Mouse (Mus musculus) hindbrain, embryonic 14.5 days (tissue): ENCODE data around the gene Gm15293. TPM values are rescaled to one million over a fixed set of nuclear protein-coding genes. Genes with fewer than 3 reads are reported as not detected.
"Not testable (repeated sequence)": the region's sequence is repeated elsewhere in the genome, so short reads cannot be mapped to it uniquely, and the experiment has no call there.

Experiments used
- ATAC-seq: fragments of 200-750 bp; cut with Nextera tagmentation; 2 replicates; pipeline ENCODE4 v1.8.0; 2017; ENCODE audit warnings: moderate number of reproducible peaks, mild to moderate bottlenecking, moderate TSS enrichment, moderate library complexity; ENCODE audit not compliant: low FRiP score
- DNase-seq: peaks from one replicate; pipeline ENCODE4 v3.0.0-alpha.2; 2015; ENCODE audit warnings: low spot score
- H3K27ac ChIP-seq: fragments of 300-500 bp; sonication (generic); 2 replicates; pipeline ENCODE4 v1.5.1; 2014; ENCODE audit warnings: mild to moderate bottlenecking, moderate library complexity
- H3K27me3 ChIP-seq: fragments of 300-500 bp; sonication (generic); 2 replicates; pipeline ENCODE4 v1.6.1; 2014; ENCODE audit warnings: mild to moderate bottlenecking, low read length, mixed read lengths; ENCODE audit not compliant: control insufficient read depth, insufficient read depth
- H3K36me3 ChIP-seq: fragments of 300-500 bp; sonication (generic); replicated peaks from 2 replicates; pipeline ENCODE4 v1.6.1; 2014; ENCODE audit not compliant: control insufficient read depth, insufficient read depth
- H3K4me1 ChIP-seq: fragments of 300-500 bp; sonication (generic); replicated peaks from 2 replicates; pipeline ENCODE4 v1.6.1; 2014; ENCODE audit warnings: antibody characterized with exemption, low read length, mixed read lengths; ENCODE audit not compliant: control insufficient read depth, insufficient read depth
- H3K4me2 ChIP-seq: fragments of 300-500 bp; sonication (generic); replicated peaks from 2 replicates; pipeline ENCODE4 v1.6.1; 2014; ENCODE audit warnings: mild to moderate bottlenecking, moderate library complexity
- H3K4me3 ChIP-seq: fragments of 300-500 bp; sonication (generic); replicated peaks from 2 replicates; pipeline ENCODE4 v1.5.1; 2014; ENCODE audit warnings: mild to moderate bottlenecking, low read length
- H3K9ac ChIP-seq: fragments of 300-500 bp; sonication (generic); 2 replicates; pipeline ENCODE4 v1.6.1; 2014
- H3K9me3 ChIP-seq: fragments of 300-500 bp; sonication (generic); 2 replicates; pipeline ENCODE4 v1.6.1; 2016; ENCODE audit warnings: low read length; ENCODE audit not compliant: control insufficient read depth
- WGBS: fragments of 180-500 bp; shearing (Covaris S2); extraction: QIAGEN DNeasy Blood & Tissue Kit; methylation state at CpG from one replicate; pipeline ENCODE4 v1.1.7; 2014; 5-methylcytosine and 5-hydroxymethylcytosine counted together
- polyA plus RNA-seq: library from polyadenylated mRNA; unstranded; fragments of >200 nt; fragmentation: Nextera tagmentation; extraction: Ambion mirVana; gene quantifications from 2 replicates; pipeline ENCODE4 v1.2.1, GENCODE M21; 2014

The Gm15293 gene
- not detected in 2 replicates for polyA plus RNA-seq

DNA sequence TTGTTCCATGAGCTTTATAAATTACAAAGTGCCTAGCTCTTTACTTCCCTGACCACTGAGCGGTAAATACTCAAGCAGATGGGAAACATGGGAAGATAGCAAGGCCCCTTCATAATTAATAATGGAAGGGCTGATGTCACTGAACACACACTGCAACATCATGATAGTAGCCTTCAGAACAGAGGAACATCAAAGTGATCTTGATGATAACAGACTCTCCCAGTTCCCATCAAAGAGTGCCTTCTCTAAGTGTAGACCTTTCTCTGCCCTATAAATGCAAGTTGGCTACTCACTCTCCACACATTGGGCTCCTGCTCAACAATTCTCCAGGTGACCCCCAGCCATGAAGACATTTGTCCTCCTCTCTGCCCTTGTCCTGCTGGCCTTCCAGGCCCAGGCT, at the start of gene Gm15293:
TSS of gene Gm15293 (plus strand) at position 301 of the 400 bp plus-strand sequence.
- not testable (repeated sequence) for H3K4me2 ChIP-seq, H3K27ac ChIP-seq, H3K27me3 ChIP-seq, H3K9ac ChIP-seq, ATAC-seq, H3K4me3 ChIP-seq, DNase-seq, H3K36me3 ChIP-seq, H3K4me1 ChIP-seq, H3K9me3 ChIP-seq
- no CpG with 5 or more reads among the region's 1 CpGs for WGBS

DNA sequence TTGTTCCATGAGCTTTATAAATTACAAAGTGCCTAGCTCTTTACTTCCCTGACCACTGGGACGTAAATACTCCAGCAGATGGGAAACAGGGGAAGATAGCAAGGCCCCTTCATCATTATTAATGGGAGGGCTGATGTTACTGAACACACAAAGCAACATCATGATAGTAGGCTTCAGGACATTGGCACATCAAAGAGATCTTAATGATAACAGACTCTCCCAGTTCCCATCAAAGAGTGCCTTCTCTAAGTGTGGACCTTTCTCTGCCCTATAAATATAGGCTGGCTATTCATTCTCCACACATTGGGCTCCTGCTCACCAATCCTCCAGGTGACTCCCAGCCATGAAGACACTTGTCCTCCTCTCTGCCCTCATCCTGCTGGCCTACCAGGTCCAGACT, 39.4 kb upstream of the Gm15293 start, which contains the start of gene Defa22:
TSS of gene Defa22 (plus strand) at position 301 of the 400 bp plus-strand sequence.
- not testable (repeated sequence) for H3K36me3 ChIP-seq, H3K4me1 ChIP-seq, ATAC-seq, H3K9me3 ChIP-seq, DNase-seq, H3K27me3 ChIP-seq, H3K4me2 ChIP-seq, H3K4me3 ChIP-seq, H3K27ac ChIP-seq, H3K9ac ChIP-seq
- no CpG with 5 or more reads among the region's 1 CpGs for WGBS

DNA sequence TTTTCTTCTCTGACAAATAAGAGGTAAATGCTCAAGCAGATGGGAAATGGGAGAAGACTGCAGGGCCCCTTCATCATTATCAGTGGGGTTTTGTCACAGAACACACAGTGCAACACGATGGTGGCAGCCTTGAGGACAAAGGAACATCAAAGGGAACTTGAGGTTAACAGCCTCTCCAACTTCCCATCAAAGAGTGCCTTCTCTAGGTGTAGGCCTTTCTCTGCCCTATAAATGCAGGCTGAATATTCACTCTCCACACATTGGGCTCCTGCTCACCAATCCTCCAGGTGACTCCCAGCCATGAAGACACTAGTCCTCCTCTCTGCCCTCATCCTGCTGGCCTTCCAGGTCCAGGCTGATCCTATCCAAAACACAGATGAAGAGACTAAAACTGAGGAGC, 10.0 kb upstream of the Gm15293 start, which contains the start of gene Defa31:
TSS of gene Defa31 (plus strand) at position 301 of the 400 bp plus-strand sequence.
- ATAC-seq, H3K27me3 ChIP-seq, H3K4me2 ChIP-seq, H3K27ac ChIP-seq, DNase-seq, H3K4me1 ChIP-seq, H3K9me3 ChIP-seq, H3K9ac ChIP-seq, H3K36me3 ChIP-seq, H3K4me3 ChIP-seq: not testable (repeated sequence)
- WGBS = no CpG with 5 or more reads among the region's 1 CpGs

Other genes with a start within 250 kb of the Gm15293 start
- gene Defa21, start 176.0 kb upstream of the Gm15293 start, polyA plus RNA-seq = not detected in 2 replicates
- gene Defa23, start 146.5 kb upstream of the Gm15293 start, polyA plus RNA-seq = not detected in 2 replicates
- gene Defa35, start 136.5 kb upstream of the Gm15293 start, polyA plus RNA-seq = not detected in 2 replicates
- gene Defa25, start 117.1 kb upstream of the Gm15293 start, polyA plus RNA-seq = not detected in 2 replicates
- gene Gm14851, start 105.5 kb upstream of the Gm15293 start, polyA plus RNA-seq = not detected in 2 replicates
- gene Defa30, start 66.9 kb upstream of the Gm15293 start, polyA plus RNA-seq = not detected in 2 replicates
- gene Defa22, start 39.3 kb upstream of the Gm15293 start, polyA plus RNA-seq = not detected in 2 replicates
- not detected in 2 replicates for gene Defa31, start 9.9 kb upstream of the Gm15293 start, polyA plus RNA-seq
- gene Gm15292, start 48.2 kb downstream of the Gm15293 start, polyA plus RNA-seq = not detected in 2 replicates
- gene Defa27, start 114.0 kb downstream of the Gm15293 start, polyA plus RNA-seq = not detected in 2 replicates
- gene Defa29, start 125.5 kb downstream of the Gm15293 start, polyA plus RNA-seq = not detected in 2 replicates
- not detected in 2 replicates for gene Defa2, start 177.0 kb downstream of the Gm15293 start, polyA plus RNA-seq
- not detected in 2 replicates for gene Defa33, start 190.2 kb downstream of the Gm15293 start, polyA plus RNA-seq
- gene Defa36, start 225.8 kb downstream of the Gm15293 start, polyA plus RNA-seq = not detected in 2 replicates